Mouse (Mus musculus): ENCODE results near the gene 3425401B19Rik.
A peak's percentile ranks its signal among the peaks of the same experiment; 100 is the strongest.

3425401B19Rik gene

GRCm38 (mm10) chr14:32685124-32685826 lies at the start of gene 3425401B19Rik:
Gene 3425401B19Rik (minus strand): TSS chr14:32685293.
- no peak for DNase-seq (ENCODE audit: low spot score)

GRCm38 (mm10) chr14:32732961-32733360 lies 47.9 kb upstream of the 3425401B19Rik start:
- no peak for DNase-seq (ENCODE audit: low spot score)

GRCm38 (mm10) chr14:32726864-32727263 lies 41.8 kb upstream of the 3425401B19Rik start:
- no peak for DNase-seq (ENCODE audit: low spot score)

- DNase-seq (ENCODE audit: low spot score), result peak; percentile 14
Observed at GRCm38 (mm10) chr14:32721461-32721860, 36.4 kb upstream of the 3425401B19Rik start.

GRCm38 (mm10) chr14:32716763-32717439 lies 31.8 kb upstream of the 3425401B19Rik start:
- DNase-seq (ENCODE audit: low spot score), result peak; percentile 27

GRCm38 (mm10) chr14:32715489-32715888 lies 30.4 kb upstream of the 3425401B19Rik start:
- peak; percentile 28 for DNase-seq (ENCODE audit: low spot score)

- peak; percentile 37 for DNase-seq (ENCODE audit: low spot score)
Observed at GRCm38 (mm10) chr14:32715076-32715475, 30.0 kb upstream of the 3425401B19Rik start.

- DNase-seq (ENCODE audit: low spot score), result peak; percentile 21
Observed at GRCm38 (mm10) chr14:32709861-32710260, 24.8 kb upstream of the 3425401B19Rik start.

- peak; percentile 42 for DNase-seq (ENCODE audit: low spot score)
Observed at GRCm38 (mm10) chr14:32708756-32709155, 23.7 kb upstream of the 3425401B19Rik start.

GRCm38 (mm10) chr14:32707938-32708337 lies 22.8 kb upstream of the 3425401B19Rik start:
- no peak for DNase-seq (ENCODE audit: low spot score)

GRCm38 (mm10) chr14:32700972-32701371 lies 15.9 kb upstream of the 3425401B19Rik start:
- DNase-seq (ENCODE audit: low spot score), result no peak

- DNase-seq (ENCODE audit: low spot score), result no peak
Observed at GRCm38 (mm10) chr14:32698556-32698955, 13.5 kb upstream of the 3425401B19Rik start.

GRCm38 (mm10) chr14:32697774-32698173 lies 12.7 kb upstream of the 3425401B19Rik start:
- DNase-seq (ENCODE audit: low spot score), result no peak

GRCm38 (mm10) chr14:32696344-32696743 lies 11.3 kb upstream of the 3425401B19Rik start:
- no peak for DNase-seq (ENCODE audit: low spot score)

GRCm38 (mm10) chr14:32695906-32696305 lies 10.8 kb upstream of the 3425401B19Rik start:
- DNase-seq (ENCODE audit: low spot score), result no peak

GRCm38 (mm10) chr14:32684735-32685105 lies 373 bp downstream of the 3425401B19Rik start:
- DNase-seq (ENCODE audit: low spot score), result no peak

GRCm38 (mm10) chr14:32683982-32684734 lies 935 bp downstream of the 3425401B19Rik start:
- no peak for DNase-seq (ENCODE audit: low spot score)

- peak; percentile 59 for DNase-seq (ENCODE audit: low spot score)
Observed at GRCm38 (mm10) chr14:32683251-32683838, 1.7 kb downstream of the 3425401B19Rik start.

- no peak for DNase-seq (ENCODE audit: low spot score)
Observed at GRCm38 (mm10) chr14:32682536-32682935, 2.6 kb downstream of the 3425401B19Rik start.

- no peak for DNase-seq (ENCODE audit: low spot score)
Observed at GRCm38 (mm10) chr14:32681603-32682002, 3.5 kb downstream of the 3425401B19Rik start.

GRCm38 (mm10) chr14:32678565-32678964 lies 6.5 kb downstream of the 3425401B19Rik start:
- no peak for DNase-seq (ENCODE audit: low spot score)

GRCm38 (mm10) chr14:32673178-32673577 lies 11.9 kb downstream of the 3425401B19Rik start:
- DNase-seq (ENCODE audit: low spot score), result no peak

Data from testis, postnatal 10 days (tissue).